Mouse (Mus musculus) forebrain, embryonic 13.5 days (tissue): ENCODE measurements around the gene Krcc1. TPM values are rescaled to one million over a fixed set of nuclear protein-coding genes. Genes with fewer than 3 reads are reported as not detected.
A peak's percentile ranks its signal among the peaks of the same experiment; 100 is the strongest.

Source experiments
- ATAC-seq: fragments of 200-750 bp; cut with Nextera tagmentation; 2 replicates; pipeline ENCODE4 v1.8.0; 2017
- H3K27ac ChIP-seq: fragments of 300-500 bp; sonication (generic); 2 replicates; pipeline ENCODE4 v1.5.1; 2015; ENCODE audit warnings: inconsistent platforms, mild to moderate bottlenecking, moderate library complexity
- H3K27me3 ChIP-seq: fragments of 300-500 bp; sonication (generic); 2 replicates; pipeline ENCODE4 v1.6.1; 2015; ENCODE audit warnings: mild to moderate bottlenecking, inconsistent platforms
- H3K36me3 ChIP-seq: fragments of 300-500 bp; sonication (generic); 2 replicates; pipeline ENCODE4 v1.6.1; 2015; ENCODE audit warnings: mild to moderate bottlenecking, inconsistent platforms; ENCODE audit not compliant: poor library complexity, severe bottlenecking
- H3K4me1 ChIP-seq: fragments of 300-500 bp; sonication (generic); 2 replicates; pipeline ENCODE4 v1.6.1; 2015; ENCODE audit warnings: inconsistent platforms
- H3K4me2 ChIP-seq: fragments of 300-500 bp; sonication (generic); 2 replicates; pipeline ENCODE4 v1.6.1; 2015; ENCODE audit warnings: inconsistent platforms, mild to moderate bottlenecking, moderate library complexity
- H3K4me3 ChIP-seq: fragments of 300-500 bp; sonication (generic); 2 replicates; pipeline ENCODE4 v1.5.1; 2015; ENCODE audit warnings: mild to moderate bottlenecking, inconsistent platforms
- H3K9ac ChIP-seq: fragments of 300-500 bp; sonication (generic); 2 replicates; pipeline ENCODE4 v1.6.1; 2015; ENCODE audit warnings: mild to moderate bottlenecking, inconsistent platforms
- H3K9me3 ChIP-seq: fragments of 300-500 bp; sonication (generic); replicated peaks from 2 replicates; pipeline ENCODE4 v1.6.1; 2016; ENCODE audit warnings: inconsistent platforms
- WGBS: fragments of 180-500 bp; shearing (Covaris S2); methylation state at CpG from one replicate; pipeline ENCODE4 v1.1.7; 2015; 5-methylcytosine and 5-hydroxymethylcytosine counted together
- polyA plus RNA-seq: library from polyadenylated mRNA; unstranded; fragments of >200 nt; fragmentation: Nextera tagmentation; extraction: Ambion mirVana; gene quantifications from 2 replicates; pipeline ENCODE4 v1.2.1, GENCODE M21; 2015

Krcc1 gene
- 24.1 and 24.3 TPM in 2 replicates for polyA plus RNA-seq

DNA sequence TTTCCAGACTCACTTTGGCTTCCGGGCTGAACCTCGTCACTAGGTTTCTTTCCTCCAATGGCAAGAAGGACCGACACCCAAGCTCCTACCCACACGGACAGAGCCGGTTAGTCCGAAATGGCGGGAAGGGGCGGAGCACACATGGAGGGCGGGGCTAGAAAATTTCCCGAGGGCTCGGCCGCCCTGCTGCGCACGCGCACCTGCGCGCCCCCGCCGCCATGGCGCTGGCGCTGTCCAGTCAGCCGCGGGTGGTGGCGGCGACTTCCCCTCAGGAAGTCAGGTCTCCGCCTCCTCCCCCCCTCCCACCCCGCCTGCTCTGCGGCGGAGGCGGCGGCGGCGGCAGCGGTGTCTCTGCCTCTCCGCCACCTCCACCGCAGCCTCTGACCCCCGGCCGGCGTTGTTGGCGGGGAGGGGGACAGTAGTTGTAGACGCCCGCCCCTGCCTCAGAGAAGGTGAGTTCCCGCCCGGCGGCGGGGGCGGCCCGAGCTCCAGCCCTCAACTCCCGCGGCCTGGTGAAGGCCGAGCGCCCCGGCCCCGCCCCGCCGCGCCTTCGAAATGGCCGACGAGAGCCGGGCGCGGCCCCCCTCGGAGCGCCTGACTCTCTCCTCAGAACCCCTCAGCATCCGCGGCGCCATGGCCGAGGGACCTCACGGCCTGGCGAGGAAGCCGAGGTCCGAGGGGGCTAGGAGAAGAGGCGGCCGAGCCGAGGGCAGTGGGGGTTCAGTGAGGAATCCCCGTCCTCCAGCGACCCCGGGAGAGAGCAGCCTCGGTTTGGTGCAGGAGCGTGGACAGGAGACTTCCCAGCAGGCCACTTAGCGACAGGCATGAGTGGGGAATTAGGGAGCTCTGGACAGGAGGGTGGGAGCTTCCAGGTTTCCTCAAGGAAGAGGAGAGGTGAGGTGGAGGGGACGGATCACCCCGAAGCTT is at the start of gene Krcc1:
TSS of gene Krcc1 (plus strand) at position 289 of the 927 bp plus-strand sequence.
- under 1% methylated on average over 64 of the region's 84 CpGs for WGBS
- peak within 1 kb of the TSS; percentile 97 for H3K9ac ChIP-seq
- H3K4me2 ChIP-seq, result peak within 1 kb of the TSS; percentile 74
- H3K27ac ChIP-seq, result peak within 1 kb of the TSS; percentile 92
- H3K4me1 ChIP-seq, result peaks cover 8% of the 10 kb centered on the region
- no peaks in the 10 kb centered on the region for H3K9me3 ChIP-seq
- H3K36me3 ChIP-seq, result no peaks in the 10 kb centered on the region
- H3K4me3 ChIP-seq, result peak within 1 kb of the TSS; percentile 90
- H3K27me3 ChIP-seq, result no peaks in the 10 kb centered on the region
- ATAC-seq, result peak; percentile 94

DNA sequence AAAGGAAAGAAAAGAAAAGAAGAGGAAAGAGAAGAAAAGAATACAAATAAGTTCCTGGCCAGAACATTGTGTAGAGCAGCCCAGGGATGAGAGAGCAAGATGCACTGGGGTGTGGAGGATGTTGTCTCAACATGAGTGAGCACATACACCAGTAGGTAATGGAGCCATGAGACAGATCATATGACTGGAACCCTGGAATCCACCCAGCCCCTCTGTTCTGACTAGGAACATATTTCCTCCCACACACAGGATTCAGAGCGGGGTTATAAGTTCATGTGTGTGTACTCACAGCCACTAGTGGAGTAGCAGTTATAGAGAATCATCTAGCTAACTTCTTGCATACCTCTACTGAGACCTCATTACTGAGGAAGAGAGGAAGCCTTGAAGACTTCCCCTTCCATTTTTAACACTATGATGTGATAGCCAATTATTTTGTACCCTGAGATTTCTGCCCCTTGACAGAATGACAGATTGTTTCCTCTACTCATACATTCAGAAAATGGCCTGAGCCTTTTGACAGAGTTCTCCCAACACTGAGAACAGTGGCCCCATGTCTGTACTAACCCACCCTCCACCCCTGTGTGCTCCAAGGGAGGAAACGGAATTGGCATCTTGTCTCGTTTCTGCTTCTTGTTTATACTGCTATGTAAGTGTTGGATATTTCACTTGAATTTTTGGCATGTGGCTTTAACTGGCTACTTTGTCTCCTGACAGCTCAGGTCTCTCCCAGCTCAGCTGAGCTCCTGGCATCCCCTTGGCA is 47.1 kb upstream of the Krcc1 start:
- H3K27me3 ChIP-seq, result no peaks in the 10 kb centered on the region
- H3K4me2 ChIP-seq, result no peak overlapping the region
- no peaks in the 10 kb centered on the region for H3K36me3 ChIP-seq
- H3K9ac ChIP-seq, result no peak overlapping the region
- H3K9me3 ChIP-seq, result no peaks in the 10 kb centered on the region
- ATAC-seq, result no peak
- H3K27ac ChIP-seq, result no peak overlapping the region
- 92% methylated on average over 3 of the region's 3 CpGs for WGBS
- no peak overlapping the region for H3K4me3 ChIP-seq
- peaks cover 10% of the 10 kb centered on the region for H3K4me1 ChIP-seq

DNA sequence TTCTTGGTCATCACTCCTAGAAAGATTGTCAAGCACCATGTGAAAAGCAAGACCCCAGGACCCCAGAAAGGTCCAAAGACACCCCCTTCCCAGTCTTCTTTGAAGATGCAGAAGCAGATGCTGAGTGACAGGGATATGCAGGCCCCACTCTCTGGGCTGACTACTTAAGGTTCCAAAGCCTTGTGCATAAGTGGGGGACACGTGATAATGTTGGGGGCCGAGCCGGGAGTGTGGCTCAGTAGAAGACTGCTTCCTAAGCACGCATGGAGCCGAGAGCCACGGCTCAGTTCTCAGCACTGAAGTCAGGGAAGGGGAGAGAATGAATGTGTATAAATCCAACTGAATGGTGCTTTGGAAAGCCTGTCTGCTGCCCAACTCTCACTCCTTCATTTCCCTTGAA is 44.9 kb upstream of the Krcc1 start:
- Histone ChIP-seq H3K9me3 (no peaks in the 10 kb centered on the region), H3K36me3 (no peaks in the 10 kb centered on the region), H3K4me3 (no peak overlapping the region), H3K4me1 (peaks cover 10% of the 10 kb centered on the region), H3K4me2 (no peak overlapping the region), H3K27ac (no peak overlapping the region), H3K27me3 (no peaks in the 10 kb centered on the region), H3K9ac (no peak overlapping the region)
- WGBS, result 25% methylated on average over 6 of the region's 6 CpGs
- no peak for ATAC-seq

DNA sequence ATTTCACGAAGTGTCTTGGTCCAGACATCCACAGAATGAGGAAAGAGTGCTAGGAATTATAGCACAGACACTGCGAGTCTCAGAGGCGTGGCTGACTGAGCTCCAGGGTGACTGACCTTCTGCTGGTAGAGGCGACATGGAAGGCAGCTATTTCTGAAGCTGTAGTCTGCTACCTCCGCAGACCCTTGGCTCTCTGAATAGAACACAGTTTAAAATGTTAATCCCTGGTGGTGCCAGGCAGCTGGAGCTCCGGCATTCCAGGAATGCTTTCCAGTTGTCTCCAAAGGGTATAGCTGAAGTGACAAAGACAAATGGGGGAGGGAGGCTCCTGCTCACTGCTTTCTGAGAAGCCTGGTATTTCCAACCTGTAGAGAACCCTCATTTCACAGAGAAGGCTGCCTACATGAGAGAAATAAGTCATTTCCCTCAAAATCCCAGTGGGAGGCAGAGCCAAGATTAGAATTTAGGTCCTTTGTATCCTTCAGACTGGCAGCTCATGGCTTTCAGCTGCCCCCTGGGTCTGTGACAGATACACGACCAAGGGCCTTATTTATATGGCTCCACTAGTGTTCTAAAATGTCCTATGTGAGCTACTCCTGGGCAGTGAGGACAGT is 44.2 kb upstream of the Krcc1 start:
- 5% methylated on average over 7 of the region's 7 CpGs for WGBS
- Histone ChIP-seq H3K27ac (no peak overlapping the region), H3K9ac (no peak overlapping the region), H3K4me2 (no peak overlapping the region), H3K27me3 (no peaks in the 10 kb centered on the region), H3K4me3 (no peak overlapping the region), H3K36me3 (no peaks in the 10 kb centered on the region), H3K9me3 (no peaks in the 10 kb centered on the region), H3K4me1 (peaks cover 10% of the 10 kb centered on the region)
- no peak for ATAC-seq

DNA sequence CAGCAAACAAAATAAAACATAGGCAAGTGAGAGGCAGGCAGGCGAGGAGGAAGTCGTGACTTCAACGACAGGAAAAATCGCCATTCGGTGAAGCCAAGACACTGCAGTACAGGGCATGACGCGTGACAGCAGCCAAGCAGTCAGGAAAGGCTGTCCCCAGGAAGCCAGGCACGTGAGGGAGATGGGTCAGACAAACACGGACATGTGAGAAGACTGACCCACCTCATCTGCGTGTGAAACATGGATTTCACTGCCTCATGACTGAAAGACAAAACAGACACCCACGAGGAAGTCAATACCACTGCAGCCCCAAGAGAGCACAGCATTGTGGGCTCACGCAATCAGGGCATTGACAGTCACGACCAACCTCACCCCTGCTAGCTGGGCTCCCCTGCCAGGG is 36.4 kb upstream of the Krcc1 start:
- Histone ChIP-seq H3K4me1 (no peaks in the 10 kb centered on the region), H3K36me3 (no peaks in the 10 kb centered on the region), H3K4me3 (no peak overlapping the region), H3K27me3 (no peaks in the 10 kb centered on the region), H3K27ac (no peak overlapping the region), H3K9ac (no peak overlapping the region), H3K9me3 (no peaks in the 10 kb centered on the region), H3K4me2 (no peak overlapping the region)
- WGBS, result 85% methylated on average over 13 of the region's 13 CpGs
- no peak for ATAC-seq

DNA sequence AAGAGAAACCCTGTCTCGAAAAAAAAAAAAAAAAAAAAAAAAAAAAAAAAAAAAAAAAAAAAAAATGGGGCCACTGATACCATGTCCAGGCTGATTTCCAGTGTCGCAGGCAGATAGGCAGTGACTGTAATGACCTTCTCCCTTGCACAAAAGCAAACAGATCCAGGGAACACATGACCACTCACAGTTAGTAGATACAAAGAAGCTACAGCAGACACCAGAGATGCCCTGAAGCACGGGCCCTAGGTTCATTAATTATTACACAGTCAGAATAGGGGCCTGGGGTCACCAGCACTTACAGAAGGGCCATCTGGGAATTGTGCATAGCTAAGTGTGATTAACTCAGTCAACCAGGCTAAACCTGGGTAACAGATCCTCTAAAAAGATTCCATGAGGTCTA is 35.5 kb upstream of the Krcc1 start:
- WGBS, result 83% methylated on average over 3 of the region's 3 CpGs

DNA sequence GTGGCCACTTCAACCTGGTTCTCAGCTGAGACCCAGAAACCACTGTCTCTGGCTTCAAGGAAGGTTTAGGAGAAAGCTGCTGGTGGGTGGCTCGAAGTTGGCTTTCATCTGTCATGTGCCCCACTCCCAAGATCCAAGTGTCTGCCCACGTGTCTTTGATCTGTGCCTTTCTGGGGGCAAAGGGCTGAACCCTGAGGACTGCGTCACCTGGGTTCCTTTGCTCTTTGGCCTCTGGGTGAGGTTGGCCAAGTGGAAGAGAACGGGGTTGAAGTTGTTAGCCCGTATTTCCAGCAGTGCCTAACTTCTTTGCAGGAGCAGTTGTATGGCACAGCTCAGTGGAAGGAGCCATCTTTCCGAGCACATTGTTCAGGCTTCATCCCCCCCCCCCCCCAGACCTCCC is 35.0 kb upstream of the Krcc1 start:
- no peaks in the 10 kb centered on the region for H3K4me1 ChIP-seq
- H3K9ac ChIP-seq, result no peak overlapping the region
- no peak overlapping the region for H3K4me2 ChIP-seq
- ATAC-seq, result no peak
- H3K4me3 ChIP-seq, result no peak overlapping the region
- H3K27ac ChIP-seq, result no peak overlapping the region
- 90% methylated on average over 6 of the region's 6 CpGs for WGBS
- H3K36me3 ChIP-seq, result no peaks in the 10 kb centered on the region
- no peaks in the 10 kb centered on the region for H3K27me3 ChIP-seq
- no peaks in the 10 kb centered on the region for H3K9me3 ChIP-seq

More for the DNA sequence above, 35.5 kb upstream of the Krcc1 start:
- Histone ChIP-seq H3K4me2 (no peak overlapping the region), H3K27me3 (no peaks in the 10 kb centered on the region), H3K27ac (no peak overlapping the region), H3K4me1 (no peaks in the 10 kb centered on the region), H3K4me3 (no peak overlapping the region), H3K9me3 (no peaks in the 10 kb centered on the region), H3K9ac (no peak overlapping the region), H3K36me3 (no peaks in the 10 kb centered on the region)
- ATAC-seq, result no peak

DNA sequence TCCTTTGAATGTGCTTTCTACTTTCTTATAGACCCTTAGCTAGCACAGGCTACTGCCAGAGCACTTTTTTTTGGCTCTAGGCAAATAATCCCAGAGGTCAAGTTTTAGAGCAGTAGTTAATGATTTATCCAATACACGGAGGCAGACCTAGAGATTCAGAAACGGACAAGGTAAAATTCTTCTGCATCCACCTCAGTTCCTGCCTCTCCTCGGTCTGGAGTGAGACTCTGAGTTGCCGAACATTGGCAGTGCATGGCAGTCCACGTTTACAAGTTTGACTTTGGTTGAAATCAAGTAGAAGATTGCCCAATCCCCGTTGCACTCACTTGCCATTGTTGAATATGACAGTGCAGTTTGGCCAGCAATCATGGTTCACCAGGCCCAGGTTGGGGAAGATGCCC is 34.4 kb upstream of the Krcc1 start:
- no peaks in the 10 kb centered on the region for H3K36me3 ChIP-seq
- H3K4me2 ChIP-seq, result no peak overlapping the region
- WGBS, result 92% methylated on average over 6 of the region's 6 CpGs
- no peaks in the 10 kb centered on the region for H3K9me3 ChIP-seq
- no peak overlapping the region for H3K4me3 ChIP-seq
- no peak overlapping the region for H3K27ac ChIP-seq
- H3K27me3 ChIP-seq, result no peaks in the 10 kb centered on the region
- no peaks in the 10 kb centered on the region for H3K4me1 ChIP-seq
- H3K9ac ChIP-seq, result no peak overlapping the region
- no peak for ATAC-seq

DNA sequence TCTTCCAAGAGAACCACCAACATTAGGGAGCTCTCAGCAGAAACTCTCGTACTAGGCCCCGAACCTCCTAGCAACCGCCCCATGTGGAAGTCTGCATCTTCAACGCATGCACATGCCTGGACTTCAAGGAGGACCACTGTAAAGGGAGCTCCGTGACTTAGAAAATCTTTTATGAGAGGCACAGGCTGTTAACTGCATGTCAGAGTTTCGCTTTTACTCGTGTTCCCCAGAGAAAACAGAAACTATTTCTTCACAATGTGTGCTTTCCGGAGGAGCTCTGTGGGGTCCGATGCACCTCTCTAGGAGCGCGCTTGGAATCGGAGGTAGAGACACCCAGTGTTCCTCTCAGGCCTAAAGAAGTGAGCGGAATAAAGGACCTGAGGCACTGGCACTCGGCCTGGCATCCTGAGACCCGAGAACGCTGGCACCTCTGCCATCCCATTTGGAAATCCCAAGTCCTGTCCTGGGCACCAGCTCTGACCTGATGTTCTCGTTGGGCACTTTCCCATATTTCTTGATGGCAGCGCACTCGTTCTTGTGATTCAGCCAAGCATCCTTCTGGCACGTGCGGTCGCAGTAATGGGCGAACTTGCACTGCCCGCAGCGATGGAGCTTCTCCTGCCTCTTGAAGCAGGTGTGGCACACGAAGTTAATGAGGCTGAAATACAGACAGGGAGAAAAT is 32.3 kb upstream of the Krcc1 start:
- Histone ChIP-seq H3K9me3 (no peaks in the 10 kb centered on the region), H3K27ac (no peak overlapping the region), H3K27me3 (no peaks in the 10 kb centered on the region), H3K9ac (no peak overlapping the region), H3K36me3 (no peaks in the 10 kb centered on the region), H3K4me3 (no peak overlapping the region), H3K4me1 (no peaks in the 10 kb centered on the region), H3K4me2 (no peak overlapping the region)
- WGBS, result 91% methylated on average over 26 of the region's 26 CpGs
- ATAC-seq, result no peak

DNA sequence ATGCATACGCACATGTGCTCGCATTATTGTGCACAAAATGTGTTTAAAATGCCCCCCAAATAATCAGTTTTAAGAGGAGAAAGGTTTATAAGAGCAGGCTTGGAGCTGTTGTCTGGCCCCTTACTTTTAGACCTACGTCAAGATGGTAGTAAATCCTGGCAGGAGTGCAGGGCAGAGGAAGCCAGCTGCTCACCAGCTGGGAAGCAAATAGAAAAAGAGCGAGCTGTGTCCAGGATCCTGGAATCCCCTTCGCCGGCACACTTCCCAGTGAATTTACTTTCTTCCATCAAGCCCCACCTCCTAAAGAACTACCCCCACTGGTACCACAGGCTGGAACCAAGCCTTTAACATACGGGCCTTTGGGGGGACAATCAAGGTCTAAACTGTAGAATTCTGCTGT is 30.6 kb upstream of the Krcc1 start:
- Histone ChIP-seq H3K9me3 (no peaks in the 10 kb centered on the region), H3K27ac (no peak overlapping the region), H3K4me2 (no peak overlapping the region), H3K27me3 (no peaks in the 10 kb centered on the region), H3K36me3 (no peaks in the 10 kb centered on the region), H3K4me3 (no peak overlapping the region), H3K4me1 (no peaks in the 10 kb centered on the region), H3K9ac (no peak overlapping the region)
- ATAC-seq, result no peak
- WGBS, result 92% methylated on average over 7 of the region's 7 CpGs

DNA sequence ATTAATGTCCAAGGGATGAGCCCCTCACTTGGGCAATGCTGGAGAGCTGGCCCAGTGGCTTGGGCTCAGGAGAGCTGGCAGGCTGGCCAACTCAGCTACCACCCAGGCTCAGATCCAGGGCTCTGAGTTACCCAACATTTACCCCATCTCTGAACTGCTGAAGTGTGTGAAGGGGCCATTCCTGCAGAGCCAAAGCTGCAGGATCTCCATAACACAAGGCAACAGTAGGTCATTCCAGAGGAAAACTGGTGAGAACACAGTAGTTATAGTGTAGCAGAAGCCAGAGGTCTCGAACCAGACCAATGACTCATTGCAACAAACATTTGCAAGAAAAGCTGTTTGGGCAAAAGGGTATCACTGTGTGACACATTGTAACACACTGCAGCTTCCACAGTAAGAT is 28.7 kb upstream of the Krcc1 start:
- ATAC-seq, result no peak
- Histone ChIP-seq H3K4me2 (no peak overlapping the region), H3K27me3 (no peaks in the 10 kb centered on the region), H3K9ac (no peak overlapping the region), H3K4me3 (no peak overlapping the region), H3K36me3 (no peaks in the 10 kb centered on the region), H3K27ac (no peak overlapping the region), H3K9me3 (no peaks in the 10 kb centered on the region), H3K4me1 (no peaks in the 10 kb centered on the region)
- 97% methylated on average over 1 of the region's 1 CpGs for WGBS

DNA sequence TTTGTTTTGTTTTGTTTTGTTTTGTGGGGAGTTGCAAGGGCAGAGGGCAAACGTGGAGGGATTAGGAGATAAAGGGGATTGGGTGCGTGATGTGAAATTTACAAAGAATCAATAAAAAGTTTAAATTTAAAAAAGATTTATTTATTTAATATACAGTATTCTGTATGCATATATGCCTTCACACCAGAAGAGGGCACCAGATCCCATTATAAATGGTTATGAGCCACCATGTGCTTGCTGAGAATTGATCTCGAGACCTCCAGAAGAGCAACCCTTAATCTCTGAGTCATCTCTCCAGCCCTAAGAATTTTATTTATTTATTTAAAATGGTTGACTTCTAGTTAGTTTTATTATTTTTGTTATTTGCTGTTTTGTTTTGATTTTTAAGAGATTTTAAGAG is 28.2 kb upstream of the Krcc1 start:
- no peak overlapping the region for H3K4me3 ChIP-seq
- no peak overlapping the region for H3K9ac ChIP-seq
- H3K27ac ChIP-seq, result no peak overlapping the region
- H3K36me3 ChIP-seq, result no peaks in the 10 kb centered on the region
- H3K4me2 ChIP-seq, result no peak overlapping the region
- no peak for ATAC-seq
- H3K9me3 ChIP-seq, result no peaks in the 10 kb centered on the region
- no peaks in the 10 kb centered on the region for H3K4me1 ChIP-seq
- H3K27me3 ChIP-seq, result no peaks in the 10 kb centered on the region
- 83% methylated on average over 3 of the region's 3 CpGs for WGBS
